Mouse (Mus musculus): ENCODE data around the gene Clybl.

GRCm38 (mm10) chr14:122315743-122316142 lies 134.2 kb downstream of the Clybl start:
- no peak for TF ChIP-seq CTCF (IDR thresholded peaks at IDR 0.05; ENCODE audit: low read depth)
- no peak for TF ChIP-seq EP300 (optimal IDR thresholded peaks at IDR 0.05)

Measured in stomach, postnatal 0 days (tissue).